Mouse (Mus musculus): Measurements from ENCODE around the gene Gm10718. TPM values are rescaled to one million over a fixed set of nuclear protein-coding genes. Genes with fewer than 3 reads are reported as not detected.

Gm10718 gene
- polyA plus RNA-seq, 1 experiment: 18.3 TPM

Other genes with a start within 250 kb of the Gm10718 start
- gene Gm10722, start 22.6 kb upstream of the Gm10718 start, polyA plus RNA-seq (2012; ENCODE audit: insufficient read depth, low replicate concordance): 17.7 TPM in 1 of 2 replicates, not detected in the other
- 1.2 and 11.0 TPM in 2 replicates for gene Gm11168, start 20.2 kb upstream of the Gm10718 start, polyA plus RNA-seq (2012; ENCODE audit: insufficient read depth, low replicate concordance)
- gene Gm10721, start 10.4 kb upstream of the Gm10718 start, polyA plus RNA-seq (2012; ENCODE audit: insufficient read depth, low replicate concordance): 1.3 and 17.4 TPM in 2 replicates
- gene Gm10720, start 7.9 kb upstream of the Gm10718 start, polyA plus RNA-seq (2012; ENCODE audit: insufficient read depth, low replicate concordance): 1.1 and 3.0 TPM in 2 replicates
- gene Gm10719, start 6.1 kb upstream of the Gm10718 start, polyA plus RNA-seq (2012; ENCODE audit: insufficient read depth, low replicate concordance): 9.8 and 114 TPM in 2 replicates
- 1.6 and 23.0 TPM in 2 replicates for gene Gm10717, start 1.9 kb downstream of the Gm10718 start, polyA plus RNA-seq (2012; ENCODE audit: insufficient read depth, low replicate concordance)
- 0.16 and 4.3 TPM in 2 replicates for gene Gm17535, start 11.1 kb downstream of the Gm10718 start, polyA plus RNA-seq (2012; ENCODE audit: insufficient read depth, low replicate concordance)
- not detected in 2 replicates for gene Gm10715, start 13.3 kb downstream of the Gm10718 start, polyA plus RNA-seq (2012; ENCODE audit: insufficient read depth, low replicate concordance)